Mouse (Mus musculus) liver, embryonic 14.5 days (tissue): ENCODE measurements around the gene Fosl1. TPM values are rescaled to one million over a fixed set of nuclear protein-coding genes. Genes with fewer than 3 reads are reported as not detected.
A peak's percentile ranks its signal among the peaks of the same experiment; 100 is the strongest.
"Not testable (repeated sequence)": the region's sequence is repeated elsewhere in the genome, so short reads cannot be mapped to it uniquely, and the experiment has no call there.

ENCODE experiments used
- ATAC-seq: fragments of 200-750 bp; cut with Nextera tagmentation; 2 replicates; pipeline ENCODE4 v1.8.0; 2017; ENCODE audit warnings: moderate number of reproducible peaks, mild to moderate bottlenecking, moderate library complexity; ENCODE audit not compliant: insufficient read depth
- DNase-seq, 3 experiments: peaks; one replicate each; pipeline ENCODE4 v3.0.0-alpha.2; 2012 to 2013; ENCODE audit warnings: low read depth in 3 of 3, low spot score in 3 of 3
- H3K27ac ChIP-seq: fragments of 300-500 bp; sonication (generic); 2 replicates; pipeline ENCODE4 v1.5.1; 2014; ENCODE audit warnings: moderate library complexity, mild to moderate bottlenecking, control low read depth, inconsistent platforms
- H3K27me3 ChIP-seq: fragments of 300-500 bp; sonication (generic); 2 replicates; pipeline ENCODE4 v1.6.1; 2014; ENCODE audit warnings: mild to moderate bottlenecking, low read length, moderate library complexity; ENCODE audit not compliant: control insufficient read depth, insufficient read depth
- H3K36me3 ChIP-seq: fragments of 300-500 bp; sonication (generic); replicated peaks from 2 replicates; pipeline ENCODE4 v1.6.1; 2014; ENCODE audit warnings: low read depth; ENCODE audit not compliant: control insufficient read depth, insufficient read depth
- H3K4me1 ChIP-seq, 2 experiments: fragments of 200-500 bp in 1 of 2; fragments of 300-500 bp in 1 of 2; sonication (generic) in 1 of 2; replicated peaks; 2 replicates each; pipeline ENCODE4 v1.6.1; 2012 to 2014; ENCODE audit warnings: antibody characterized with exemption in 1 of 2, inconsistent platforms in 1 of 2, low read length in 1 of 2; ENCODE audit not compliant: control insufficient read depth in 2 of 2, insufficient read depth in 2 of 2
- H3K4me2 ChIP-seq: fragments of 300-500 bp; sonication (generic); 2 replicates; pipeline ENCODE4 v1.6.1; 2014; ENCODE audit warnings: low read depth, mild to moderate bottlenecking, control low read depth, moderate library complexity
- H3K4me3 ChIP-seq, 2 experiments: fragments of 200-500 bp in 1 of 2; fragments of 300-500 bp in 1 of 2; sonication (generic) in 1 of 2; 2 replicates each; pipeline ENCODE4 v1.5.1; 2012 to 2014; ENCODE audit warnings: low read depth in 2 of 2, low read length in 2 of 2, mild to moderate bottlenecking in 2 of 2, control low read depth in 1 of 2, inconsistent platforms in 1 of 2, moderate library complexity in 1 of 2; ENCODE audit not compliant: insufficient read depth in 1 of 2
- H3K9ac ChIP-seq: fragments of 300-500 bp; sonication (generic); replicated peaks from 2 replicates; pipeline ENCODE4 v1.6.1; 2014; ENCODE audit warnings: mild to moderate bottlenecking, control low read depth, moderate library complexity
- H3K9me3 ChIP-seq: fragments of 300-500 bp; sonication (generic); 2 replicates; pipeline ENCODE4 v1.6.1; 2016; ENCODE audit warnings: low read length, mixed read lengths; ENCODE audit not compliant: control insufficient read depth
- CTCF ChIP-seq: IDR thresholded peaks from 2 replicates; pipeline ENCODE4 v1.5.1; 2016; ENCODE audit warnings: antibody characterized with exemption, low read depth, control low read depth
- EP300 ChIP-seq: IDR thresholded peaks from 2 replicates; pipeline ENCODE4 v1.6.1; 2016; ENCODE audit warnings: antibody characterized with exemption, low read depth
- WGBS: fragments of 180-500 bp; shearing (Covaris S2); extraction: QIAGEN DNeasy Blood & Tissue Kit; methylation state at CpG from one replicate; pipeline ENCODE4 v1.1.7; 2014; ENCODE audit not compliant: insufficient replicate concordance; 5-methylcytosine and 5-hydroxymethylcytosine counted together
- polyA plus RNA-seq, 2 experiments: library from polyadenylated mRNA; depleted of rRNA in 1 of 2; stranded (reverse) in 1 of 2; unstranded in 1 of 2; fragments of >200 nt; fragmentation: Nextera tagmentation in 1 of 2; extraction: Ambion mirVana in 1 of 2; gene quantifications; 2 replicates each; pipeline versions ENCODE4 v1.2.1 to v1.2.3; 2012 to 2014

Gene Fosl1
- polyA plus RNA-seq, 2 experiments = 0.02 TPM; not detected in 1

DNA sequence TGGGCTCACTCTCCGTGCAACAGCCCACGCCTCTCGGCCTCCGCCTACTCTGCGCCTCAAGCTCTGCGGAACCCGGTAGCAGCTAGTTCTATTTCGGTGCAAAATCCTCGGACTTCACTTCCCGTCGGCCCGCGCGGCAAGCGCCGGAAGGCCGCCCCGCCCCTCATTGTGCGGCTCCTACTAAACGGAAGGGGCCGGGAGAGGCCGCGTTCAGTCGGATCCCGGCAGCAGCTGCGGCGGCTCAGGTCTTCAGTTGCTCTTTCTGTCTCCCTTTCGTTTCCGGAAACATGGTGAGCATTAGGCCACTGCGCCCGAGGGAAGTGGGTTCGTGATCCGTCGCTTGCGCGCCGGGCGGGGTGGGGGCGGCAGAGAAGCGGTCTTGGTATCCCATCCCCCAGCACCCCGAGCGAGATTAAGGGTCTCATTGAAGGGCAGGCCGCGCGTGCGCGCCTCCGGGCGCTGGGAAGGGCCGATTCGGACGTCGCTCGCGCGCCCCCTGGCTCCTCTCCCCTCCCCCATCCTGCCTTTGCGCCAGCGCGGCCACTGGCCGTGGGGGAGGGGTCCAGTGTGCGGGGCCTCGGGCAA is 43.1 kb downstream of the Fosl1 start, which contains the start of gene Cfl1:
Cfl1 (plus strand) TSS at position 143 of the 585 bp plus-strand sequence.
- peak within 1 kb of the TSS; percentile 86 for H3K9ac ChIP-seq
- peaks cover 32% of the 10 kb centered on the region for H3K36me3 ChIP-seq
- peaks cover 19 to 24% of the 10 kb centered on the region in 2 experiments for H3K4me1 ChIP-seq
- WGBS = under 1% methylated on average over 60 of the region's 62 CpGs
- no peaks in the 10 kb centered on the region for H3K9me3 ChIP-seq
- H3K4me3 ChIP-seq = peak within 1 kb of the TSS; percentile 81 to 91
- H3K27me3 ChIP-seq = no peaks in the 10 kb centered on the region
- H3K27ac ChIP-seq = peak within 1 kb of the TSS; percentile 91
- TF ChIP-seq CTCF (no peak; the same call in 1 of the 2 replicates), EP300 (peak; percentile 14; the same call in 1 of the 2 replicates)
- ATAC-seq (peak; percentile 63), DNase-seq (peak; percentile 92 to 94 (median 93))
- H3K4me2 ChIP-seq = peak within 1 kb of the TSS; percentile 99

DNA sequence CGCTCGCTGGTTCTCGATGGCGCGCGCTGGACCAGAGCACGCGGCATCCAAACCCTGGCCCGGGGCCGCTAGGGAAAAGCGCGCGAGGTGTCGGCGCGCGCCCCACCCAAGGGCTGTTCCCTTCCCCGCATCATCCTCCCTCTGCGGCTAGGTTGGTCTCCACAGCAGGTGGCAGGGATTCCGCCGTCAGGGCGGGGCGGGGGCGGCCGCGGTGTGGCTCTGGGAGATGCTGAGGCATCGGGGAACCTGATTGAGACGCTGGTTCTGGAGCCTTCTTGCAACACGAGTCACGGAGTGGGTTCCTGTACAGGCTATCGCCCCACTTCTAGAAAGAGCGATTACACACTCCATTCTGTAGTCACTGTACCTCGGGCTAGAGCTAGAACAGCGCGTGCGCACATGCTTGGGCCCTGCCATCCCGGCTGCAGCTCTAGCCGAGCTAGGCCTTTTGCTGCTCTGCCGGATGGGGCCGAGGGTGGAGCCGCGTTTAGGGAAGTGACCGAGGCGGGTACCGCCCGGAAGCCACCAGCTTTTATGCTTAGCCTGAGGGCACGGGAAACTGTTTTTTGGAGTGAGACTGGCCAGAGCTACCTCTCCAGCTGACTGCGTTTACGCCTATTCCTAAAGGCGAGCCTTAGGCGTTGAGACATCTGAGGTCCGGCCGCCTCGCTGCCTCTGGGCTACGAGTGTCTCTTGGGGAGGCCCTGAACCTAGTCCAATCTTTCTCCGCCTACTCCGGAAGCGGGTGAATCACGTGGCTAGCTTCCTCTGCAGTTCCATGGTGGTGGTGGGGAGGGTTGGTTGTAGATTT is 43.8 kb downstream of the Fosl1 start:
- Histone ChIP-seq H3K9me3 (no peaks in the 10 kb centered on the region), H3K4me3 (peak overlapping the region; percentile 81 to 91), H3K4me2 (peak overlapping the region; percentile 99), H3K27ac (peak overlapping the region; percentile 91), H3K27me3 (no peaks in the 10 kb centered on the region), H3K36me3 (peaks cover 38% of the 10 kb centered on the region), H3K9ac (peak overlapping the region; percentile 86), H3K4me1 (peaks cover 19 to 24% of the 10 kb centered on the region in 2 experiments)
- peak in 2 of 3 experiments; percentile 70 to 78 for DNase-seq
- TF ChIP-seq CTCF = 0 out of 2 replicates have a peak, but pooled peaks have one; percentile 1
- TF ChIP-seq EP300 = no peak
- under 1% methylated on average over 59 of the region's 59 CpGs for WGBS
- ATAC-seq = peak; percentile 38

DNA sequence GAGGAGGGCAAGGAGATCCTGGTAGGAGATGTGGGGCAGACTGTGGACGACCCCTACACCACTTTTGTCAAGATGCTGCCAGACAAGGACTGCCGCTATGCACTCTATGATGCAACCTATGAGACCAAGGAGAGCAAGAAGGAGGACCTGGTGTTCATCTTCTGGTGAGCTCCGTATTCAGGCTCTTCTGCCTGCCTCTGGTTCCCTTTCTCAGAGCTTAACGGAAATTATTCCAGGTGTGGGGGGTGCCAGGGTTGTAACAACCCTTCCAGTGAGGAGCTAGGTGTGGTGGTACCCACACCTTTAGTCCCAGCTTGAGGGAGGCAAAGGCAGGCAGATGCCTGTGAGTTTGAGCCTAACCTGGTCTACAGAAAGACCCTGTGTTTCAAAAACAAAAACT is 45.3 kb downstream of the Fosl1 start:
- no peak for ATAC-seq
- 76% methylated on average over 4 of the region's 4 CpGs for whole genome bisulfite sequencing
- Histone ChIP-seq H3K4me3 (no peak overlapping the region), H3K27ac (no peak overlapping the region), H3K27me3 (no peaks in the 10 kb centered on the region), H3K4me1 (peaks cover 11 to 17% of the 10 kb centered on the region in 2 experiments), H3K9me3 (no peaks in the 10 kb centered on the region), H3K9ac (no peak overlapping the region), H3K36me3 (peaks cover 48% of the 10 kb centered on the region), H3K4me2 (no peak overlapping the region)
- DNase-seq = no peak
- no peak for TF ChIP-seq EP300
- no peak for TF ChIP-seq CTCF

- H3K27me3 ChIP-seq, H3K27ac ChIP-seq, DNase-seq, H3K4me3 ChIP-seq, ATAC-seq, H3K9ac ChIP-seq, H3K4me2 ChIP-seq, H3K9me3 ChIP-seq: not testable (repeated sequence)
- 0 out of 2 replicates have a peak, but pooled peaks have one; percentile 12 for TF ChIP-seq CTCF
- 81% methylated on average over 9 of the region's 9 CpGs for WGBS
- Histone ChIP-seq H3K4me1 (peaks cover 11 to 16% of the 10 kb centered on the region in 2 experiments), H3K36me3 (peaks cover 50% of the 10 kb centered on the region)
These were observed 46.0 kb downstream of the Fosl1 start for GRCm38 (mm10) chr19:5493301-5493721.

- no peak for TF ChIP-seq EP300
- TF ChIP-seq CTCF = no peak
- peaks cover 50% of the 10 kb centered on the region for H3K36me3 ChIP-seq
- DNase-seq (no peak), ATAC-seq (no peak)
- H3K27ac ChIP-seq = no peak overlapping the region
- no peaks in the 10 kb centered on the region for H3K27me3 ChIP-seq
- H3K4me2 ChIP-seq = no peak overlapping the region
- peaks cover 7 to 9% of the 10 kb centered on the region in 2 experiments for H3K4me1 ChIP-seq
- H3K4me3 ChIP-seq = no peak overlapping the region
- no peak overlapping the region for H3K9ac ChIP-seq
- WGBS = 81% methylated on average over 3 of the region's 3 CpGs
- H3K9me3 ChIP-seq = no peaks in the 10 kb centered on the region
These were observed 47.0 kb downstream of the Fosl1 start for GRCm38 (mm10) chr19:5494314-5494713.
